Mouse (Mus musculus) brain, adult 2 months (tissue): ENCODE measurements at regions not wholly inside any gene's neighbourhood (a gene's known extent, or its start where the extent isn't known, plus 50 kb on each side); places are given as distances from the start of the nearest gene placed in this dataset.

Experiments
- DNase-seq: peaks from one replicate; pipeline ENCODE4 v3.0.0; 2011; ENCODE audit warnings: low read depth, low spot score

- peak; percentile 89 for DNase-seq
These were observed 364.9 kb upstream of the Fmr1 start for GRCm38 (mm10) chrX:68313486-68313885.
